Mouse (Mus musculus) left cerebral cortex, adult 2 months (tissue): Measurements from ENCODE around the gene Mapk8ip3. TPM values are rescaled to one million over a fixed set of nuclear protein-coding genes. Genes with fewer than 3 reads are reported as not detected.

ENCODE experiments used
- DNase-seq, 2 experiments: peaks; one replicate each; pipeline ENCODE4 v3.0.0; 2021 to 2022; ENCODE audit warnings: low spot score in 2 of 2, mixed read lengths in 1 of 2; ENCODE audit errors: extremely low spot score in 1 of 2
- H3K27ac ChIP-seq: fragments of 200-600 bp; 2 replicates; pipeline ENCODE4 v1.8.1; 2022
- H3K4me3 ChIP-seq: fragments of 200-600 bp; 2 replicates; pipeline ENCODE4 v1.8.1; 2022
- CTCF ChIP-seq: fragments of 200-600 bp; IDR thresholded peaks from 2 replicates; pipeline ENCODE4 v1.8.1; 2022; ENCODE audit warnings: antibody characterized with exemption, mild to moderate bottlenecking, moderate library complexity
- intact Hi-C: fragments of 180-260 bp; cut with DNase I; formaldehyde crosslinking; loops from one replicate; pipeline ENCODE4 v1.15.1; 2025
- total RNA-seq, 2 experiments: library from RNA; stranded (reverse); gene quantifications; 2 replicates each; pipeline ENCODE4 v1.2.3; 2021

The Mapk8ip3 gene
- total RNA-seq, 2 experiments from 2014 or later, result 390 to 407 TPM

DNA sequence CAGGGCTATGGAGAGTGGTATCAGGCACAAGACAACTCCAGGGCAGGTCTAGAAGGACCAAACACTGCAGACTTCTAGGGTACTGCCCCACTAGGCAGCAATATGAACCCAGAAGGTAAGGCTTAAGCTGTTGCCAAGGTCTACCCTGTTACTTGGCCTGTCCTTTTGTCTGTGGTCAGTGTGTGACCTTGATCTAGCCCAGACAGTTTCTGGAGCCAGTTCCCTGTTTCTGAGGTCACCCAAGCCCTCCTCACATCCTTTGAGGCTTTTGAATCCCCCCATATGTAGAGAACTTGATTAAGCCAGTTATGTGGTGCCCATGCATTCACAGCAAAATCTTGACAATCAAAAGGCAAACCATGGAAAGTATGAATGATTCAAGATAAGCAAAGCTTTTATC is 1.1 kb downstream of the Mapk8ip3 start:
- intact Hi-C loops, result no loop called here
- TF ChIP-seq CTCF, result no peak
- H3K27ac ChIP-seq, result peak overlapping the region; percentile 91

GRCm38 (mm10) chr17:24934926-24935325 is 1.9 kb downstream of the Mapk8ip3 start:
- TF ChIP-seq CTCF, result no peak
- Histone ChIP-seq H3K27ac (no peak overlapping the region), H3K4me3 (peak overlapping the region; percentile 68)
- no peak for DNase-seq
- intact Hi-C loops, result no loop called here

More for the DNA sequence above, 1.1 kb downstream of the Mapk8ip3 start:
- H3K4me3 ChIP-seq, result peak overlapping the region; percentile 68
- DNase-seq, result no peak

DNA sequence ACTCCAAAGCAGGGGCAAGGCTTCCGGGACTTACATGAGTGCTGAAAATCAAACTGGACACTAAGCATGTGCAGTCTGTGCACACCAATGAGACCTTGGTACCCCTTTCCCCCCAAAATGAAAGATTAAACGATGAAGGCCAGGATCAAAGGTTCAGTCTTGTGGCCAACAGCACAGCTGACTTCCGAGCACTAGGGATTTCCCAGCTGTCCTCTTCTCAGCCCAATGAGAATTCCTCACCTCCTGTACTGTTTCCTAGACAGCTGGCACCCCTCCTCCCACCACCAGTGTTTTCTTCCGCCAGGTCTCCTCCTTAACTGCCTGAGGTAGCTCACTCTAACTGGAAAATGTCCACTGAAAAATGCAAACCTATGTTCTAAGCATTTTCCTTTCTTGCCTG is 3.6 kb downstream of the Mapk8ip3 start:
- Histone ChIP-seq H3K27ac (no peak overlapping the region), H3K4me3 (no peak overlapping the region)
- no peak for DNase-seq
- no peak for TF ChIP-seq CTCF
- intact Hi-C loops, result no loop called here

DNA sequence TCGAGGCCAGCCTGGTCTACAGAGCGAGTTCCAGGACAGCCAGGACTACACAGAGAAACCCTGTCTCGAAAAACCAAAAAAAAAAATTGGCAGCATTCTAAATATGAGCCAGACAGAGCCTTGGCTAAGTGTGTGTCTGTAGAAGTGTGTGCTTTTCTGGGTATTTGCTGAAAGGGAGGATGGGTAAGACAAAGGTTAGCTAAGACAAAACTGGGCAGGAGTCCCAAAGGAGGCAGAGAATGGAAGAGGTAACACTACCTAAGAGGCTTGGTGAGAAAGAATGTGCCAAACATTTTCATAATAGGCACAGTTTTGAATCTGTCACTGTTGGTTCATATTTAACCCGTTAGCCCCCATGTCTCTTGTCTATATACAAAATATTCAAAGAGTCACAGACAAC is 4.3 kb downstream of the Mapk8ip3 start:
- no peak for TF ChIP-seq CTCF
- DNase-seq, result no peak
- intact Hi-C loops, result no loop called here
- H3K27ac ChIP-seq, result no peak overlapping the region
- H3K4me3 ChIP-seq, result no peak overlapping the region

DNA sequence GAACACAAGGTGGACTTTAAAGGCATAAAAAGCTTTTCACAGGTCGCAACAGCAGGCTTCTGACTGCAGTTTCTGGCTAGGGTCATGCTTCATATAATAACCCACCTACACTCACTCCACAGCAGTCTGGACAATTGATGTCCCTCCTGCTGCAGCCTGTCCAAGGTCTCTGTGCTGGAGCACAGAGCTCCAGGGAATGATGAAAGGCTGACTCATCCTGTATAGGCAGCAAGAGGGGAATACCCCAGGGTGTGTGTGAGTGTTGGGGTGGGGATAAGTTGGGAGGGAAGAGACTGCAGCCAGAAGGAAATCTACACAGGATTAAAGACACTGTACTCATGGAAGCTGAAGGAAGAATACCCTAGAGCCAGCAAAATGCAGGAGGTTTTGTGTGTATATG is 7.3 kb downstream of the Mapk8ip3 start:
- Histone ChIP-seq H3K4me3 (no peak overlapping the region), H3K27ac (no peak overlapping the region)
- no peak for DNase-seq
- TF ChIP-seq CTCF, result no peak
- intact Hi-C loops, result no loop called here

- DNase-seq, result no peak
- intact Hi-C loops, result no loop called here
- Histone ChIP-seq H3K4me3 (no peak overlapping the region), H3K27ac (no peak overlapping the region)
- no peak for TF ChIP-seq CTCF
Measured at GRCm38 (mm10) chr17:24923246-24923645, 13.5 kb downstream of the Mapk8ip3 start.

DNA sequence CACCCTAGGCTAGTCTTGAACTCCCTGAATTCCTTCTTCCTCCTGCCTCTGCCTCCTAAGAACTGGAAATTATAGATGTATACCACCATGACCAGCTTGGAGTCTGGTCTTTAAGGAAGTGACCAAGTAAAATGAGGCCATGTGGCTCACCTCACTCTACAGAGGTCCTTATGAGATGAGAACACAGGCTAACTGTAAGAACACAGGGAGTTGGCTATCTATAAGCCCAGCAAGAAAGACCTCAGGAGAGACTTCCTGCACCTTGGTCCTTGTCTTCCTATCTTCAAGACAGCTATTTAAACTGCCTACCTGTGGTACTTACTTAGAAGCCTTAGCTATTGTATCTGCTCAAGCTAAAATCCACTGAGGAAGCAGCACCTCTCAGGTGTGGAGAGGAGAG is 22.8 kb downstream of the Mapk8ip3 start:
- no peak for TF ChIP-seq CTCF
- intact Hi-C loops, result no loop called here

GRCm38 (mm10) chr17:24907591-24907990 is 29.2 kb downstream of the Mapk8ip3 start:
- no peak for TF ChIP-seq CTCF
- no peak for DNase-seq
- Histone ChIP-seq H3K4me3 (no peak overlapping the region), H3K27ac (no peak overlapping the region)
- intact Hi-C loops, result no loop called here

More for the DNA sequence above, 22.8 kb downstream of the Mapk8ip3 start:
- H3K27ac ChIP-seq, result no peak overlapping the region
- DNase-seq, result no peak
- no peak overlapping the region for H3K4me3 ChIP-seq

DNA sequence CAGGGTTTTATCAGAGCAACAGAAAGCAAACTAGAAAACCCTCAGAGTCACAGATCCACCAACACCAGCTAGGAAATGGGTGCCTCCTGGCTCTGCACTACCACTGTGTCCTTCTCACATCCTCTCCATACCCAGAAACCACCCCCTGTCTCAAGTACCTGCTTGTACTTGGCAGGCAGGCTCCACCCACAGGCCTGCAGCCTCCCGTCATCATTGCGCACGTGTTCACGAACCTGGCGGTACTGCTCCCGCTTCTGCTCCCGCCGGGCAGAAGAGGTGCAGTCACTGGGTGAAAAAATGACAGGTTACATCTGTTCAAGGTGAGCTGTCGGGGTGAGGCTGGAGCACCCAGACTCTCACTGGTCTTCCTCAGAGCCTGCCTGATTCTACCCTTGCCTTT is 33.0 kb downstream of the Mapk8ip3 start:
- TF ChIP-seq CTCF, result no peak
- H3K27ac ChIP-seq, result peak overlapping the region; percentile 44; the same call in 1 of the 2 replicates
- intact Hi-C loops, result no loop called here
- H3K4me3 ChIP-seq, result no peak overlapping the region
- DNase-seq, result no peak

DNA sequence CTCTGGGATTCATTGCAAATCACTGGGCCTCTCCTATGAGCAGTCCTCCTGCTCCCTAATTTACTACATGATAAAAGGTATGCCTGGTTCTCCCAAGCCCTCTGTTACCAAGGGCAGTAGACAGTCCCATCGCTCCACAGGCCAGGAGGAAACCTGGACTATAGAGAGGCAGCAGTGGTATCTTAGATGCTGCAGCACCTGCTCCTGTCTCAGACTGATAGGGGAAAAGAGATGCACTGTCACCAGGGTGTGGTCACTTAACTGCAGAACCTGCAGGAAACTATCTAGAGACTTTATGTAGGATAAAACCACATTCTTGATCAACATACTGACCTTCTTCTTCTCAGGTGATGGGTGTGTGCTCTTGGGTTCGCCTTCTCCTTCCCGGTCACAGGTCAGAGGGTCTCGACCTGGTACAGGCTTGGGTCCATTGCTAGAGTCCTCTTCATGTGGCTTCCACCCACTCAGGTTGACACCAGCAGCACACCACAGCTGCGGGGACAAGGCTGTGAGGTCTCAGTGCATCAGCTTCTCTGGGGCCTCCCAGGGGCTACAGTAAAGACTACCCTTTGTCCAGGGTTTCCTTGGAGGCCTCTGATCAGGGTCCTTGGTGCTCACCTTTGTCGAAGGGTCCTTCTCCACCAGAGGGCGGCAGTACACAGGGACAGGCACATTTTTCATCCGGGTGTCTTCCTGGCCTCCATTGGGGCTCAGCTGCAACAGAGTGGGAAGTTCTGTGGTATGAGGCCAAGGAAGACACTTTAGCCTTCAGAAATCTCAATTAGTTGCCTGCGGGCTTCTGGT is 33.9 kb downstream of the Mapk8ip3 start:
- peak overlapping the region; percentile 40; the same call in 1 of the 2 replicates for H3K27ac ChIP-seq
- intact Hi-C loops, result no loop called here
- peak; percentile 51 for TF ChIP-seq CTCF
- no peak for DNase-seq
- H3K4me3 ChIP-seq, result no peak overlapping the region

- no peak overlapping the region for H3K4me3 ChIP-seq
- H3K27ac ChIP-seq, result no peak overlapping the region
- no peak for TF ChIP-seq CTCF
- intact Hi-C loops, result no loop called here
- no peak for DNase-seq
Measured at GRCm38 (mm10) chr17:24902124-24902523, 34.7 kb downstream of the Mapk8ip3 start.

GRCm38 (mm10) chr17:24900014-24900413 is 36.8 kb downstream of the Mapk8ip3 start:
- Histone ChIP-seq H3K27ac (peak overlapping the region; percentile 3; the same call in 1 of the 2 replicates), H3K4me3 (no peak overlapping the region)
- intact Hi-C loops, result no loop called here
- no peak for DNase-seq
- TF ChIP-seq CTCF, result no peak

GRCm38 (mm10) chr17:24899153-24899552 is 37.6 kb downstream of the Mapk8ip3 start:
- H3K27ac ChIP-seq, result peak overlapping the region; percentile 24; the same call in 1 of the 2 replicates
- H3K4me3 ChIP-seq, result no peak overlapping the region
- intact Hi-C loops, result no loop called here
- DNase-seq, result no peak
- TF ChIP-seq CTCF, result no peak
